Mouse (Mus musculus) stomach, embryonic 14.5 days (tissue): ENCODE data around the gene Hbq1a. TPM values are rescaled to one million over a fixed set of nuclear protein-coding genes. Genes with fewer than 3 reads are reported as not detected.

Source experiments
- ATAC-seq: fragments of 200-750 bp; cut with Nextera tagmentation; 2 replicates; pipeline ENCODE4 v1.8.0; 2017; ENCODE audit warnings: low read depth, moderate TSS enrichment; ENCODE audit not compliant: insufficient number of reproducible peaks, insufficient read depth, low FRiP score
- H3K27ac ChIP-seq: fragments of 300-500 bp; sonication (generic); 2 replicates; pipeline ENCODE4 v1.5.1; 2014; ENCODE audit warnings: mild to moderate bottlenecking, low read length, moderate library complexity, mixed read lengths
- H3K27me3 ChIP-seq: fragments of 300-500 bp; sonication (generic); 2 replicates; pipeline ENCODE4 v1.6.1; 2014; ENCODE audit warnings: low read length, control low read depth, mixed read lengths; ENCODE audit not compliant: control insufficient read depth, insufficient read depth
- H3K36me3 ChIP-seq: fragments of 300-500 bp; sonication (generic); 2 replicates; pipeline ENCODE4 v1.6.1; 2014; ENCODE audit warnings: mild to moderate bottlenecking, control low read depth, low read length, moderate library complexity, mixed read lengths; ENCODE audit not compliant: control insufficient read depth, insufficient read depth
- H3K4me1 ChIP-seq: fragments of 300-500 bp; sonication (generic); 2 replicates; pipeline ENCODE4 v1.6.1; 2014; ENCODE audit warnings: low read length, control low read depth, mixed read lengths; ENCODE audit not compliant: control insufficient read depth, insufficient read depth
- H3K4me2 ChIP-seq: fragments of 300-500 bp; sonication (generic); replicated peaks from 2 replicates; pipeline ENCODE4 v1.6.1; 2014; ENCODE audit warnings: low read depth, low read length, control low read depth
- H3K4me3 ChIP-seq: fragments of 300-500 bp; sonication (generic); 2 replicates; pipeline ENCODE4 v1.5.1; 2014; ENCODE audit warnings: low read depth, low read length, control low read depth
- H3K9ac ChIP-seq: fragments of 300-500 bp; sonication (generic); replicated peaks from 2 replicates; pipeline ENCODE4 v1.6.1; 2014; ENCODE audit warnings: low read depth, mild to moderate bottlenecking, control low read depth, low read length, moderate library complexity, mixed read lengths
- H3K9me3 ChIP-seq: fragments of 300-500 bp; sonication (generic); 2 replicates; pipeline ENCODE4 v1.6.1; 2016; ENCODE audit warnings: low read depth, low read length, control low read depth; ENCODE audit not compliant: control insufficient read depth
- WGBS: fragments of 180-500 bp; shearing (Covaris S2); extraction: QIAGEN DNeasy Blood & Tissue Kit; methylation state at CpG from one replicate; pipeline ENCODE4 v1.1.7; 2014; 5-methylcytosine and 5-hydroxymethylcytosine counted together
- polyA plus RNA-seq: library from polyadenylated mRNA; unstranded; fragments of >200 nt; fragmentation: Nextera tagmentation; extraction: Ambion mirVana; gene quantifications from 2 replicates; pipeline ENCODE4 v1.2.1, GENCODE M21; 2014

The Hbq1a gene
- polyA plus RNA-seq, 1 experiment from 2014 or later, result 1.0 TPM

DNA sequence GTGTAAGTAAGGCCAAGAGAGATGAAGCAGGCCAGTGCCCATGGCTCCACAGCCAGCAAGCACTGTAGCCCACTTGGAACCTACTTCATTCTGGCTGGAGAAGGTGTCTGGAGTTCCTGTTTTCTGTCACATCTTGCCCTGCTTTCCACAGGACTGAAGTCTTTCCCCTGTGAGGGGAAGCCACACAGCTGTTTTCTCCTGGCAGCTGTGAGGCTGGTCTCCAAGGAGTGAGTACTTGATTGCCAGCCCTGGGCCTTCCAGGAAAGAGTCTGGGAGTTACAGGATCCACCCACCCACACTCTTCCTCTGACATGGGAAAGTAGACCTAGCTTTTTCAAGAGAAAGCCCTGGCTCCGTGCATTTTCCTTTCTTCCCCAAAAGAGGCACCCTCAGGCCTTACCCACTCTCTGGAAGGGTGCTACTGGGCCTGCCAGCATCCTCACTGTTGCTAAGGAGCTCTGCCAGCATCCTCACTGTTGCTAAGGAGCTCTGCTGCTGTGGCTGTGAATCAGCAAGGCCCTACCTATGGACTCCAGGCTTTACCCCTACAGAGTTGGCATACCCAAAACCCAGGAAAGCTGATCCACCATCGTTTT lies 3.1 kb downstream of the Hbq1a start:
- no peak overlapping the region for H3K4me2 ChIP-seq
- no peak for ATAC-seq

DNA sequence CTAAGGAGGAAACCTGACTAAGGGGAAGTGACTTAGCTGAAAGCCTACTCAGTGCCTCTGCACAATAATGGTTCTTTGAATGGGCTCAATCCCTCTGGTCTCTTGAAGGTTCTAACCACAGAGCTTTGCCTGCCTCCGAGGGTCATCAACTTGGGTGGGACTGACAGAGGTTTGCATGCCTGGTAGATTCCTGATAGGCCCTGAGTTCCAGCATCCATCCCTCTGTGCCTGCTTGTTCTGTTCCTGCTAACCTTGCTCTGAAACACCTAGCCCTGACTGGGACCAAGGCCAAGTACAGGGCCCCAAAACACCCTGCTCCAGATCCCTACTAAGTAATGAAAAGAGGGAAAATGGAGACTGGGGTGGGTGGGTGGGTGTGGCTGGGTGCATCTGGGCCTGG lies 3.6 kb downstream of the Hbq1a start:
- no peak overlapping the region for H3K4me2 ChIP-seq
- H3K36me3 ChIP-seq, result no peaks in the 10 kb centered on the region
- 75% methylated on average over 1 of the region's 1 CpGs for WGBS
- ATAC-seq, result no peak
- H3K27ac ChIP-seq, result no peak overlapping the region
- no peaks in the 10 kb centered on the region for H3K9me3 ChIP-seq
- H3K4me3 ChIP-seq, result no peak overlapping the region
- no peaks in the 10 kb centered on the region for H3K27me3 ChIP-seq
- no peak overlapping the region for H3K9ac ChIP-seq
- H3K4me1 ChIP-seq, result 0 out of 2 replicates have a peak, but pooled peaks cover 3% of the 10 kb centered on the region

More for the DNA sequence above, 3.1 kb downstream of the Hbq1a start:
- Histone ChIP-seq H3K9ac (no peak overlapping the region), H3K27me3 (no peaks in the 10 kb centered on the region), H3K9me3 (no peaks in the 10 kb centered on the region), H3K4me1 (0 out of 2 replicates have a peak, but pooled peaks cover 3% of the 10 kb centered on the region), H3K4me3 (no peak overlapping the region), H3K27ac (no peak overlapping the region), H3K36me3 (no peaks in the 10 kb centered on the region)
- 42% methylated on average over 2 of the region's 2 CpGs for WGBS

DNA sequence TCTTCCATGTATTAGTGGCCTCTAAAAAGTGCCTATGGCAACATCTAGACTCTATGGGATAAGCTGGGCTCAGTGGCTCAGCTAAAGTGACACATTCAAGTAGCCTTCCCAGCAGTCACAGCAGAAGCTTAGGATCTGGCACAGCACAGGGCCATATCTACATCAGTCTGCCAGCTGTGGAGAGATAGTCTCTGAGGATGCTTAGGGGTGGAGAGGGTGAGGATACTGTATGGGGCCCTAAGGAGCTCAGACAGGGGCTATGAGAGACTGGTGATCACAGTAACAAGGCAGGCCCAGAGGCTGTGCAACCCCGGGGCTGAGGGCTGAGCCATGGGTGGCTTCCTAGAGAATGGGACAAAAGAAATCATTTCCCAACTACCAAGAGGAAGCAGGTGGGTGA lies 7.1 kb downstream of the Hbq1a start:
- H3K4me3 ChIP-seq, result no peak overlapping the region
- no peaks in the 10 kb centered on the region for H3K9me3 ChIP-seq
- 88% methylated on average over 1 of the region's 1 CpGs for WGBS
- H3K4me2 ChIP-seq, result no peak overlapping the region
- H3K4me1 ChIP-seq, result 0 out of 2 replicates have a peak, but pooled peaks cover 3% of the 10 kb centered on the region
- no peak overlapping the region for H3K9ac ChIP-seq
- H3K27me3 ChIP-seq, result no peaks in the 10 kb centered on the region
- no peak overlapping the region for H3K27ac ChIP-seq
- no peaks in the 10 kb centered on the region for H3K36me3 ChIP-seq
- ATAC-seq, result no peak

DNA sequence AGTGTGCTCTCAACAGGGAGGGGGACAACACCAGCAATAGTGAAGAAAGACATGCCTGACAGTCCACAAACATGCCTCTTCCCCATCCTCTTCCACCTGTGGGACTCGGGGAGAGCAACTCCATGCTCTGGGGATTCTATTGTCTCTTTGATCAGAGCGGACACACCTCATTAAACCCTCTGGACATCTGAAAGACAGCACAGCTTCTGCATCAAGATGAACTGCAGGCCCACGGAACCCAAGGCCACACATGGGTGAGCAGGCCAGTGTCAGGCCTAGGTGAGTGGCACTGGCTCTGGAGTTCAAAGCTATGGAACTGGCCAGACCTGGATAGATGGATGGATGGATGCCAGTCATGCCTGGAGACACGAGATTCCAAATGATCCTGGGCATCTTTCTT lies 9.6 kb downstream of the Hbq1a start:
- no peak for ATAC-seq
- 72% methylated on average over 4 of the region's 4 CpGs for WGBS
- Histone ChIP-seq H3K4me3 (no peak overlapping the region), H3K4me1 (peaks cover 3% of the 10 kb centered on the region; the same call in 1 of the 2 replicates), H3K27me3 (no peaks in the 10 kb centered on the region), H3K27ac (no peak overlapping the region), H3K4me2 (no peak overlapping the region), H3K36me3 (no peaks in the 10 kb centered on the region), H3K9ac (no peak overlapping the region), H3K9me3 (no peaks in the 10 kb centered on the region)

DNA sequence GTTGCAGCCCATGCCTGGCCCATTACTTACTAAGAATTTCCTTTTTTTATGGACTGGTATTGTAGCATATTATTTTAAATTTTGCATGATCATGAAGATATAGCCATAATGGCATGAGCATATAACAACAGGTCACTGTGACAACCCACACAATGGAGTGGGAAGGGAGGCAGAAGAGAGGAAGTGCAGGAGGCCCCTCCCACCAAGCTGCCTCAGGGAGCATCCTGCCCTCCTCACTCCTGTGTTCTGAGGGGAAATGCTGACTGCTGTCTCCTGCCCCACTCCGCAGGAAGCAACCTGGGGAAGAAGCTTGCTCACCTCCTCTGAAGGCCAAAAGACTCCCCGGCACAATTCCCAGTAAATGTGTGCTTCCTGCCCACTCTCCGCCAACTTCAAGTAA lies 10.1 kb downstream of the Hbq1a start:
- Histone ChIP-seq H3K27me3 (no peaks in the 10 kb centered on the region), H3K4me2 (no peak overlapping the region), H3K9me3 (no peaks in the 10 kb centered on the region), H3K36me3 (no peaks in the 10 kb centered on the region), H3K27ac (no peak overlapping the region), H3K9ac (no peak overlapping the region), H3K4me3 (no peak overlapping the region), H3K4me1 (peaks cover 3% of the 10 kb centered on the region; the same call in 1 of the 2 replicates)
- ATAC-seq, result no peak
- 58% methylated on average over 3 of the region's 3 CpGs for WGBS

DNA sequence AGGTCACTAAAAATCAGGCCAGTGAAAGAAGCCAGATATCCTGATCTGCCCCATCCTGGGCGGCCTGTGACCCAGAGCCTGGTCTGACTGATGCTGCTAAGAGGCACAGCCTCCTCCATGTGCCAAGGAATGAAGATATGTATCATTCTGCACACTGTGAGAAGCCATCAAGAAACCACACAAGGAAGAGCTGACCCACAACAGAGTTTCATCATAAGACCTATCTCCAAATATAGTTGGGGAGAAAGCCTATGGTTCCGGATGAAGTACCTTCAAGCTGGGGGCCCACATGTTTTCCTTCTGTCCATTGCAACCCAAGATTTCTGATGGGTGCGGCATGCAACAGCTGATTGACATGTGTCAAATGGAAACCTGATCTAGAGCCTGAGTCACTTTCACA lies 16.1 kb downstream of the Hbq1a start:
- no peaks in the 10 kb centered on the region for H3K27me3 ChIP-seq
- H3K9ac ChIP-seq, result no peak overlapping the region
- no peak overlapping the region for H3K4me2 ChIP-seq
- no peak for ATAC-seq
- 85% methylated on average over 3 of the region's 3 CpGs for WGBS
- H3K36me3 ChIP-seq, result no peaks in the 10 kb centered on the region
- H3K4me3 ChIP-seq, result no peak overlapping the region
- no peak overlapping the region for H3K27ac ChIP-seq
- no peaks in the 10 kb centered on the region for H3K9me3 ChIP-seq
- no peaks in the 10 kb centered on the region; the same call in 1 of the 2 replicates for H3K4me1 ChIP-seq

DNA sequence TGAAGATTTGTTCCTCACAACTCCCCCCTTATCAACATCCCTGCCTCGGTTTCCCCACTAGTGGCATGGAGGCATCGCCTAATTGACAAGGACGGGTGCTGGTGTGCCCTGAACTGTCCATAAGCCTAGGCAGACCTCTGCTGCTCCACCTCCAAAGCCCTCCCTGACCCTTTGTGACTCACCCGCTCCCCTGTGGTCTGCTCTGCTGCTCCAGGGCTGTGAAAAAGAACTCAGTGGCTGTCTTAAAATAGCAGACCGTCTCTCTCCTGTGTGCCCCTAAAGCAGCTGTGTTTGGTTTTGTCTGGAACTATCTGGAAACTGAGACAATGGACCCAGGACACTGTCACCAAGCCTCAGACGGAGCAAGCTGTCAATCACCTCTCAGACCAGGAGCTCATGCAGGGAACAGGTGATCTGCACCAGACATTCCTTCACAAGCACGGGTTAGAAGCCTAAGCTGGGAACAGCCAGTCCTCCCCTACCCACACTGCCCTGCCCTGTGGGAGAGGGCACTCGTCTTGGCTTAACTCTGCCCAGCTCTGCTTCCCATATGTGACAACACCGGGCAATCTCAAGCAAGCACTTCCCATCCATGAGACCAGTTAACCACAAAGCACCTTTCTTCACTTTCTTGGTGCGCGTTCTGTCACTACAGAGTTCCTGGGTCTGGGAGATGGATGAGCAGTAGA lies 20.8 kb downstream of the Hbq1a start:
- Histone ChIP-seq H3K27me3 (no peaks in the 10 kb centered on the region), H3K9ac (no peak overlapping the region), H3K4me2 (no peak overlapping the region), H3K4me3 (no peak overlapping the region), H3K36me3 (no peaks in the 10 kb centered on the region), H3K4me1 (0 out of 2 replicates have a peak, but pooled peaks cover 5% of the 10 kb centered on the region), H3K27ac (no peak overlapping the region), H3K9me3 (no peaks in the 10 kb centered on the region)
- no peak for ATAC-seq
- WGBS, result 67% methylated on average over 11 of the region's 11 CpGs

DNA sequence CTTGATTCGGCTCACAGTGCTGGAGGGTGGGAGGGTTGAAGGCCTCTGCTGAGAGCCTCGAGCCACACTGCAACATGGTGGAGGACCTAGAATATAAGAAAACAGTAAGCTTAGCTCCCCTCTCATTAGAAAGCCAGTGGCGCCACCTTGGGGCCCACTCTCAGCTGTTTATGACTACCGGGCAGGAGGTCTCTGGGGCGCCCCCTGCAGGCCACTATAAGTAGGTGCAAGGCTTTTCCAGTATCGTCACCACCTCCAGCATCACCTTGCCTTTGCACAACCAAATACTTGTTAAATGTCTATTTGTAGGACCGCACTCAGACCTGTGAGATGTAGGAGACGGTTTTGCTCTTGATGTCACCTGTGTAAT lies 21.3 kb downstream of the Hbq1a start:
- Histone ChIP-seq H3K4me3 (no peak overlapping the region), H3K4me1 (0 out of 2 replicates have a peak, but pooled peaks cover 5% of the 10 kb centered on the region), H3K27ac (no peak overlapping the region), H3K36me3 (no peaks in the 10 kb centered on the region), H3K9me3 (no peaks in the 10 kb centered on the region), H3K9ac (no peak overlapping the region), H3K27me3 (no peaks in the 10 kb centered on the region), H3K4me2 (no peak overlapping the region)
- no peak; the same call in 1 of the 2 replicates for ATAC-seq
- 40% methylated on average over 8 of the region's 8 CpGs for WGBS
